Mouse (Mus musculus) MEL (cell line): ENCODE results near the gene Frem1. TPM values are rescaled to one million over a fixed set of nuclear protein-coding genes. Genes with fewer than 3 reads are reported as not detected.

ENCODE experiments used
- DNase-seq: peaks from one replicate; pipeline ENCODE4 v3.0.0; 2011; ENCODE audit warnings: low read depth, low spot score
- H3K27ac ChIP-seq: 2 replicates; pipeline ENCODE4 v1.5.1; 2012; ENCODE audit warnings: low read depth, mild to moderate bottlenecking, control low read depth, low read length, moderate library complexity; ENCODE audit not compliant: control insufficient read depth
- H3K27me3 ChIP-seq, 2 experiments: fragments of 150-350 bp in 1 of 2; sonication (generic) in 1 of 2; 2 replicates each; pipeline ENCODE4 v1.6.1; 2012; ENCODE audit warnings: low read length in 2 of 2, mild to moderate bottlenecking in 2 of 2, improper control_type of control experiment in 1 of 2, moderate library complexity in 1 of 2; ENCODE audit not compliant: insufficient read depth in 2 of 2, control insufficient read depth in 1 of 2
- H3K36me3 ChIP-seq, 2 experiments: 2 replicates each; pipeline ENCODE4 v1.6.1; 2012 to 2014; ENCODE audit warnings: low read length in 2 of 2, improper control_type of control experiment in 1 of 2, inconsistent platforms in 1 of 2, mild to moderate bottlenecking in 1 of 2; ENCODE audit not compliant: insufficient read depth in 2 of 2, control insufficient read depth in 1 of 2
- H3K4me1 ChIP-seq, 2 experiments: fragments of 150-350 bp in 1 of 2; sonication (generic) in 1 of 2; 2 replicates each; pipeline ENCODE4 v1.6.1; 2012; ENCODE audit warnings: low read length in 2 of 2, improper control_type of control experiment in 1 of 2, mild to moderate bottlenecking in 1 of 2; ENCODE audit not compliant: insufficient read depth in 2 of 2, control insufficient read depth in 1 of 2
- H3K4me3 ChIP-seq, 2 experiments: fragments of 150-350 bp in 1 of 2; sonication (generic) in 1 of 2; 2 replicates each; pipeline ENCODE4 v1.5.1; 2012; ENCODE audit warnings: low read depth in 2 of 2, low read length in 2 of 2, mild to moderate bottlenecking in 2 of 2, moderate library complexity in 2 of 2, control low read depth in 1 of 2, improper control_type of control experiment in 1 of 2; ENCODE audit not compliant: control insufficient read depth in 1 of 2, insufficient read depth in 1 of 2
- H3K79me2 ChIP-seq: 2 replicates; pipeline ENCODE4 v1.6.1; 2012; ENCODE audit warnings: mild to moderate bottlenecking, low read length, moderate library complexity; ENCODE audit not compliant: control insufficient read depth, poor library complexity, insufficient read depth
- H3K9ac ChIP-seq: 2 replicates; pipeline ENCODE4 v1.6.1; 2012; ENCODE audit warnings: low read depth, mild to moderate bottlenecking, control low read depth, low read length, moderate library complexity; ENCODE audit not compliant: control insufficient read depth, poor library complexity, severe bottlenecking
- H3K9me3 ChIP-seq: fragments of 150-350 bp; sonication (generic); replicated peaks from 2 replicates; pipeline ENCODE4 v1.6.1; 2012; ENCODE audit warnings: mild to moderate bottlenecking, low read length, improper control_type of control experiment, moderate library complexity; ENCODE audit not compliant: insufficient read depth
- CHD1 ChIP-seq: IDR thresholded peaks from 2 replicates; pipeline ENCODE4 v1.6.1; 2012; ENCODE audit warnings: low read depth, mild to moderate bottlenecking, inconsistent platforms, low read length, improper control_type of control experiment
- ELF1 ChIP-seq: IDR thresholded peaks from 2 replicates; pipeline ENCODE4 v1.6.1; 2014; ENCODE audit warnings: low read depth, mild to moderate bottlenecking, inconsistent platforms, low read length, improper control_type of control experiment, moderate library complexity
- EP300 ChIP-seq, 2 experiments: IDR thresholded peaks; 2 replicates each; pipeline ENCODE4 v1.6.1; 2011; ENCODE audit warnings: improper control_type of control experiment in 2 of 2, low read length in 2 of 2, low read depth in 1 of 2, mild to moderate bottlenecking in 1 of 2
- ETS1 ChIP-seq: IDR thresholded peaks from 2 replicates; pipeline ENCODE4 v1.6.1; 2012; ENCODE audit warnings: low read depth, mild to moderate bottlenecking, inconsistent platforms, low read length, improper control_type of control experiment, moderate library complexity
- GABPA ChIP-seq: IDR thresholded peaks from 2 replicates; pipeline ENCODE4 v1.6.1; 2012; ENCODE audit warnings: low read depth, mild to moderate bottlenecking, inconsistent platforms, low read length, improper control_type of control experiment, moderate library complexity
- HCFC1 ChIP-seq: IDR thresholded peaks from 2 replicates; pipeline ENCODE4 v1.6.1; 2012; ENCODE audit warnings: low read depth, mild to moderate bottlenecking, inconsistent platforms, low read length, improper control_type of control experiment, moderate library complexity
- KAT2A ChIP-seq: conservative IDR thresholded peaks from 2 replicates; pipeline ENCODE4 v1.6.1; 2012; ENCODE audit warnings: low read depth, low read length, improper control_type of control experiment, inconsistent platforms
- MAZ ChIP-seq: IDR thresholded peaks from 2 replicates; pipeline ENCODE4 v1.6.1; 2012; ENCODE audit warnings: low read depth, mild to moderate bottlenecking, inconsistent platforms, low read length, improper control_type of control experiment
- MEF2A ChIP-seq: IDR thresholded peaks from 2 replicates; pipeline ENCODE4 v1.6.1; 2014; ENCODE audit warnings: low read depth, mild to moderate bottlenecking, inconsistent platforms, low read length, improper control_type of control experiment; ENCODE audit not compliant: poor library complexity, insufficient replicate concordance, severe bottlenecking; ENCODE audit errors: extremely low read depth
- MYB ChIP-seq: IDR thresholded peaks from 2 replicates; pipeline ENCODE4 v1.6.1; 2011; ENCODE audit warnings: mild to moderate bottlenecking, low read depth, low read length, improper control_type of control experiment
- NELFE ChIP-seq: IDR thresholded peaks from 2 replicates; pipeline ENCODE4 v1.6.1; 2011; ENCODE audit warnings: low read depth, low read length, improper control_type of control experiment
- NRF1 ChIP-seq: IDR thresholded peaks from 2 replicates; pipeline ENCODE4 v1.6.1; 2014; ENCODE audit warnings: low read depth, mild to moderate bottlenecking, inconsistent platforms, low read length, improper control_type of control experiment, moderate library complexity; ENCODE audit not compliant: poor library complexity, insufficient read depth, severe bottlenecking
- POLR2A ChIP-seq, 2 experiments: IDR thresholded peaks; 2 replicates each; pipeline ENCODE4 v1.6.1; 2011 to 2012; ENCODE audit warnings: low read length in 2 of 2, mild to moderate bottlenecking in 2 of 2, control low read depth in 1 of 2, improper control_type of control experiment in 1 of 2, low read depth in 1 of 2, moderate library complexity in 1 of 2; ENCODE audit not compliant: control insufficient read depth in 1 of 2, insufficient read depth in 1 of 2, poor library complexity in 1 of 2
- RAD21 ChIP-seq: IDR thresholded peaks from 2 replicates; pipeline ENCODE4 v1.6.1; 2011; ENCODE audit warnings: mild to moderate bottlenecking, low read depth, low read length, improper control_type of control experiment
- RCOR1 ChIP-seq: IDR thresholded peaks from 2 replicates; pipeline ENCODE4 v1.6.1; 2012; ENCODE audit warnings: low read depth, mild to moderate bottlenecking, inconsistent platforms, low read length, improper control_type of control experiment
- SMC3 ChIP-seq: IDR thresholded peaks from 2 replicates; pipeline ENCODE4 v1.6.1; 2011; ENCODE audit warnings: low read depth, low read length, improper control_type of control experiment
- TAL1 ChIP-seq: IDR thresholded peaks from 2 replicates; pipeline ENCODE4 v1.6.1; 2012; ENCODE audit warnings: mild to moderate bottlenecking, inconsistent platforms, low read length, moderate library complexity, mixed read lengths
- TBP ChIP-seq: IDR thresholded peaks from 2 replicates; pipeline ENCODE4 v1.8.0; 2011; ENCODE audit warnings: low read depth, low read length, improper control_type of control experiment
- TCF12 ChIP-seq: IDR thresholded peaks from 2 replicates; pipeline ENCODE4 v1.6.1; 2014; ENCODE audit warnings: low read depth, mild to moderate bottlenecking, inconsistent platforms, low read length, improper control_type of control experiment, moderate library complexity
- UBTF ChIP-seq: IDR thresholded peaks from 2 replicates; pipeline ENCODE4 v1.6.1; 2012; ENCODE audit warnings: low read depth, mild to moderate bottlenecking, inconsistent platforms, low read length, improper control_type of control experiment, moderate library complexity, borderline replicate concordance; ENCODE audit not compliant: insufficient read depth
- USF1 ChIP-seq: IDR thresholded peaks from 2 replicates; pipeline ENCODE4 v1.6.1; 2014; ENCODE audit warnings: low read depth, mild to moderate bottlenecking, inconsistent platforms, low read length, improper control_type of control experiment, moderate library complexity
- USF2 ChIP-seq, 2 experiments: IDR thresholded peaks; 2 replicates each; pipeline ENCODE4 v1.6.1; 2011 to 2012; ENCODE audit warnings: improper control_type of control experiment in 2 of 2, low read length in 2 of 2, borderline replicate concordance in 1 of 2, inconsistent platforms in 1 of 2, low read depth in 1 of 2, mild to moderate bottlenecking in 1 of 2; ENCODE audit not compliant: insufficient read depth in 1 of 2
- ZC3H11A ChIP-seq: IDR thresholded peaks from 2 replicates; pipeline ENCODE4 v1.6.1; 2012; ENCODE audit warnings: low read depth, mild to moderate bottlenecking, inconsistent platforms, low read length, improper control_type of control experiment
- ZKSCAN1 ChIP-seq: IDR thresholded peaks from 2 replicates; pipeline ENCODE4 v1.6.1; 2012; ENCODE audit warnings: low read depth, mild to moderate bottlenecking, inconsistent platforms, low read length, improper control_type of control experiment, moderate library complexity
- ZNF384 ChIP-seq: IDR thresholded peaks from 2 replicates; pipeline ENCODE4 v1.6.1; 2012; ENCODE audit warnings: low read depth, mild to moderate bottlenecking, inconsistent platforms, low read length, improper control_type of control experiment
- polyA plus RNA-seq, 2 experiments: library from polyadenylated mRNA; stranded (reverse) in 1 of 2; unstranded in 1 of 2; fragments of >175 nt in 1 of 2; fragments of >200 nt in 1 of 2; gene quantifications; 2 replicates each; pipeline versions ENCODE4 v1.2.1 to v1.2.4; 2012; ENCODE audit warnings: low replicate concordance in 2 of 2, low read depth in 1 of 2; ENCODE audit not compliant: insufficient read length in 2 of 2, insufficient read depth in 1 of 2, missing spikeins in 1 of 2
- total RNA-seq: library from RNA; depleted of rRNA; stranded (reverse); fragments of 300-350 nt; gene quantifications from 2 replicates; pipeline ENCODE4 v1.2.3, GENCODE M21; 2012

The Frem1 gene
- total and polyA plus RNA-seq, 3 experiments = not detected

DNA sequence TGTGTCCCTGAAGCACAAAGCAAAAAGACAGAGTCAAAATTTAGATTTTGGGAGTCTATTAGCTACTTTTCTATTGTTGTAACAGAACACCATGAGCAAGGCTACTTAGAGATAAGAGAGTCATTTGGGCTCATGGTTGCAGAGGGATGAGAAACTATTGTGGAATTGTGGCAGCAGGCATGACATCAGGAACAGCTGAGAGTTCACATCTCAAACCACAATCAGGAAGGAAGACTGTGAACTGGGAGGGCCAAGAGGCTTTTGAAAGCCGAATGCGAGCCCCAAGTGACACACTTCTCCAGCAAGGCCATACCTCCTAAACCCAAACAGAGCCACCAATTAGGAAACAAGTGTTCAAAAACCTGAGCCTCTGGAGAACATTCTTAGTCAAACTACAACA lies 9.4 kb upstream of the Frem1 start:
- no peaks in the 10 kb centered on the region for H3K36me3 ChIP-seq
- no peak overlapping the region for H3K27ac ChIP-seq
- no peaks in the 10 kb centered on the region for H3K4me1 ChIP-seq
- no peaks in the 10 kb centered on the region for H3K79me2 ChIP-seq
- H3K9me3 ChIP-seq = no peaks in the 10 kb centered on the region
- H3K27me3 ChIP-seq = no peaks in the 10 kb centered on the region
- no peak overlapping the region for H3K9ac ChIP-seq
- no peak for DNase-seq
- H3K4me3 ChIP-seq = no peak overlapping the region
- TF ChIP-seq RCOR1 (no peak), UBTF (no peak), ZC3H11A (no peak), RAD21 (no peak), TCF12 (no peak), ZKSCAN1 (no peak), CHD1 (no peak), ETS1 (no peak), MAZ (no peak), SMC3 (no peak), POLR2A (IDR thresholded peaks at IDR 0.05; ENCODE audit: control insufficient read depth in 1 of 2, insufficient read depth in 1 of 2, low read depth in 1 of 2, low read length in 2 of 2, poor library complexity in 1 of 2) (no peak), ELF1 (no peak), GABPA (no peak), ZNF384 (no peak), USF2 (IDR thresholded peaks at IDR 0.05; ENCODE audit: borderline replicate concordance in 1 of 2, insufficient read depth in 1 of 2, low read depth in 1 of 2, low read length in 2 of 2) (no peak), EP300 (IDR thresholded peaks at IDR 0.05; ENCODE audit: low read depth in 1 of 2, low read length in 2 of 2) (no peak), TBP (no peak), NELFE (no peak), NRF1 (no peak), MYB (no peak)

DNA sequence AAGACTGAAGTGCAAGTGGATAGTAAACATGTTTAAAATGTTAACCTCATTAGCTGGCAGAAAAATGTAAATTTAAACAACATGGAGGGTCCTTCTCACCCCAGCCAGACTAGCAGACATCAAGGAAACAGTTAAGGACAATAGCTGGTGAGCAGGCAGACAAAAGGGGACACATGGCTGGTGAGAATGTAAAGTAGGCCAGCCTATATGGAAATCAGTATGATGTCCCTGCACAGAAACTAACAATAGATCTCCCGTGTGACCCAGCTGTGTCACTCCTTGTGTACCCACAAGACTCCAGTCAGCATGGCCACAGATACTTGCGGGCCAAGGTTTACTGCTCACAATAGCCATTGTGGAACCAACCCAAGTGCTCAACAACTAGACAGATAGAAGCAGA lies 6.5 kb upstream of the Frem1 start:
- no peak for DNase-seq
- Histone ChIP-seq H3K9ac (no peak overlapping the region), H3K9me3 (no peaks in the 10 kb centered on the region), H3K27me3 (no peaks in the 10 kb centered on the region), H3K79me2 (no peaks in the 10 kb centered on the region), H3K36me3 (no peaks in the 10 kb centered on the region), H3K27ac (no peak overlapping the region), H3K4me1 (no peaks in the 10 kb centered on the region), H3K4me3 (no peak overlapping the region)
- TF ChIP-seq USF1 (no peak), TAL1 (no peak), MEF2A (no peak), MYB (no peak), ZC3H11A (no peak), TBP (no peak), HCFC1 (no peak), KAT2A (no peak)
- TF ChIP-seq, all 39 proteins: peak for 0
